8 mouse cellular contexts compared by ENCODE assay signal in genomic region chr8:111740994-111741393, GRCm38 (mm10). TPM values are rescaled to one million over a fixed set of nuclear protein-coding genes. Genes with fewer than 3 reads are reported as not detected.
DNase-seq lines count a peak whose midpoint lies in the region; ATAC-seq and TF ChIP-seq lines count a peak whose summit lies in the region.
"Had no signal": no experiment of that assay in that cellular context is flagged by ENCODE, and none has a peak within 500 bp of the region (broad histone marks: within the 10 kb centered on the region; RNA-seq: fewer than 3 reads in every experiment).

No protein-coding gene starts in this region.

- peak overlapping the region; percentile 38 for H3K9ac ChIP-seq in liver, adult 2 months (ENCODE audit: low read depth, low read length)
- no peak overlapping the region for H3K9ac ChIP-seq in liver, embryonic 11.5 days (ENCODE audit: low read depth, low read length)
- no peak overlapping the region for H3K9ac ChIP-seq in forebrain, postnatal 0 days
- peak overlapping the region; percentile 42 for H3K9ac ChIP-seq in kidney, embryonic 16.5 days (replicated peaks; ENCODE audit: low read length)
- H3K9ac ChIP-seq in neural tube, embryonic 15.5 days (replicated peaks) = 0 out of 2 replicates have a peak overlapping the region, but pooled peaks have one; percentile 98

- peaks cover 47% of the 10 kb centered on the region for H3K4me1 ChIP-seq in liver, adult 2 months (ENCODE audit: control insufficient read depth, insufficient read depth, low read length)
- H3K4me1 ChIP-seq in liver, embryonic 11.5 days (replicated peaks; ENCODE audit: control insufficient read depth, insufficient read depth, low read length) = peaks cover 39% of the 10 kb centered on the region
- peaks cover 34% of the 10 kb centered on the region for H3K4me1 ChIP-seq in forebrain, postnatal 0 days (ENCODE audit: insufficient read depth)
- H3K4me1 ChIP-seq in kidney, embryonic 16.5 days (ENCODE audit: insufficient read depth, low read length) = peaks cover 78% of the 10 kb centered on the region
- peaks cover 86% of the 10 kb centered on the region for H3K4me1 ChIP-seq in neural tube, embryonic 15.5 days

- H3K27me3 ChIP-seq in liver, adult 2 months (ENCODE audit: control insufficient read depth, insufficient read depth, low read length) = no peaks in the 10 kb centered on the region
- peaks cover 33% of the 10 kb centered on the region for H3K27me3 ChIP-seq in liver, embryonic 11.5 days (replicated peaks; ENCODE audit: control insufficient read depth, insufficient read depth, low read length)
- H3K27me3 ChIP-seq in forebrain, postnatal 0 days (ENCODE audit: insufficient read depth, low read length) = no peaks in the 10 kb centered on the region
- no peaks in the 10 kb centered on the region for H3K27me3 ChIP-seq in kidney, embryonic 16.5 days (ENCODE audit: insufficient read depth, low read length)
- no peaks in the 10 kb centered on the region for H3K27me3 ChIP-seq in neural tube, embryonic 15.5 days (replicated peaks)
- H3K27me3 ChIP-seq: Patski had no signal

- no peak overlapping the region for H3K4me2 ChIP-seq in liver, embryonic 11.5 days
- H3K4me2 ChIP-seq in forebrain, postnatal 0 days (ENCODE audit: low read depth) = peak overlapping the region; percentile 72; the same call in 1 of the 2 replicates
- 0 out of 2 replicates have a peak overlapping the region, but pooled peaks have one; percentile 13 for H3K4me2 ChIP-seq in kidney, embryonic 16.5 days (replicated peaks; ENCODE audit: low read depth, low read length)
- peak overlapping the region; percentile 81 for H3K4me2 ChIP-seq in neural tube, embryonic 15.5 days

- DNase-seq in liver, adult 2 months (ENCODE audit: extremely low read depth, low read depth, low spot score) = peak; percentile 87
- DNase-seq in liver, embryonic 11.5 days (ENCODE audit: low spot score) = no peak
- DNase-seq in forebrain, postnatal 0 days = no peak
- no peak for DNase-seq in layer of hippocampus, postnatal 36 days
- DNase-seq in adrenal gland, postnatal 25 days = no peak

- H3K27ac ChIP-seq in liver, adult 2 months (replicated peaks; ENCODE audit: insufficient read depth, low read depth, low read length) = peak overlapping the region; percentile 98
- no peak overlapping the region for H3K27ac ChIP-seq in liver, embryonic 11.5 days (ENCODE audit: low read depth, low read length)
- no peak overlapping the region for H3K27ac ChIP-seq in forebrain, postnatal 0 days (ENCODE audit: low read depth, low read length)
- H3K27ac ChIP-seq in kidney, embryonic 16.5 days (ENCODE audit: low read length) = peak overlapping the region; percentile 78
- H3K27ac ChIP-seq in neural tube, embryonic 15.5 days (replicated peaks) = no peak overlapping the region

- ATAC-seq in liver, embryonic 11.5 days (replicated peaks; ENCODE audit: low FRiP score) = no peak
- no peak for ATAC-seq in forebrain, postnatal 0 days
- ATAC-seq in kidney, embryonic 16.5 days (ENCODE audit: low FRiP score, low TSS enrichment) = no peak
- no peak for ATAC-seq in neural tube, embryonic 15.5 days (ENCODE audit: low FRiP score)
- ATAC-seq: Patski had no signal

- H3K36me3 ChIP-seq in liver, adult 2 months (ENCODE audit: control insufficient read depth, insufficient read depth, low read length) = no peaks in the 10 kb centered on the region
- H3K36me3 ChIP-seq in liver, embryonic 11.5 days (ENCODE audit: control insufficient read depth, insufficient read depth, low read length) = no peaks in the 10 kb centered on the region
- H3K36me3 ChIP-seq in forebrain, postnatal 0 days (ENCODE audit: insufficient read depth) = no peaks in the 10 kb centered on the region
- no peaks in the 10 kb centered on the region for H3K36me3 ChIP-seq in kidney, embryonic 16.5 days (ENCODE audit: insufficient read depth, low read length)
- no peaks in the 10 kb centered on the region for H3K36me3 ChIP-seq in neural tube, embryonic 15.5 days

- no peak overlapping the region for H3K4me3 ChIP-seq in liver, adult 2 months (ENCODE audit: insufficient read depth, low read depth, low read length)
- H3K4me3 ChIP-seq in liver, embryonic 11.5 days (ENCODE audit: low read depth, low read length) = no peak overlapping the region
- H3K4me3 ChIP-seq in forebrain, postnatal 0 days (ENCODE audit: low read depth, low read length) = no peak overlapping the region
- H3K4me3 ChIP-seq in kidney, embryonic 16.5 days (ENCODE audit: low read length) = no peak overlapping the region
- no peak overlapping the region for H3K4me3 ChIP-seq in neural tube, embryonic 15.5 days (replicated peaks)

- WGBS in liver, adult 2 months = 18% methylated on average over 8 of the region's 8 CpGs
- WGBS in liver, embryonic 11.5 days = 78% methylated on average over 8 of the region's 8 CpGs
- 87% methylated on average over 8 of the region's 8 CpGs for WGBS in forebrain, postnatal 0 days
- WGBS in kidney, embryonic 16.5 days = 67% methylated on average over 8 of the region's 8 CpGs
- 82% methylated on average over 8 of the region's 8 CpGs for WGBS in neural tube, embryonic 15.5 days

- H3K79me2 ChIP-seq in liver, adult 2 months (ENCODE audit: control insufficient read depth, insufficient read depth, low read length) = peaks cover 36% of the 10 kb centered on the region

- no peak for TF ChIP-seq POLR2A in liver, adult 2 months (IDR thresholded peaks at IDR 0.05; ENCODE audit: extremely low read depth, insufficient read depth, low read length)

- no peak for TF ChIP-seq CTCF in liver, adult 2 months (IDR thresholded peaks at IDR 0.05; ENCODE audit: low read depth, low read length)
- no peak for TF ChIP-seq CTCF in forebrain, postnatal 0 days (IDR thresholded peaks at IDR 0.05; ENCODE audit: low read depth)

- no peaks in the 10 kb centered on the region for H3K9me3 ChIP-seq in liver, embryonic 11.5 days (ENCODE audit: control insufficient read depth, low read length)
- H3K9me3 ChIP-seq in forebrain, postnatal 0 days (ENCODE audit: low read length) = no peaks in the 10 kb centered on the region
- no peaks in the 10 kb centered on the region for H3K9me3 ChIP-seq in kidney, embryonic 16.5 days (ENCODE audit: low read length)
- H3K9me3 ChIP-seq in neural tube, embryonic 15.5 days (replicated peaks) = no peaks in the 10 kb centered on the region

RNA-seq across cellular contexts. Expression of gene Bcar1, which starts 2.6 kb away (rescaled TPM):
- total RNA-seq in liver, adult 2 months (2014; rRNA removed) = 11.3 and 18.0 TPM in 2 replicates
- 41.2 and 53.2 TPM in 2 replicates for polyA plus RNA-seq in liver, adult 2 months (2012; rRNA removed)
- polyA plus RNA-seq in liver, embryonic 11.5 days (2014; fragmentation: Nextera tagmentation; extraction: Ambion mirVana) = 26.1 and 27.8 TPM in 2 replicates
- 53.4 and 60.3 TPM in 2 replicates for total RNA-seq in forebrain, postnatal 0 days (2014; rRNA removed)
- polyA plus RNA-seq in forebrain, postnatal 0 days (2015; fragmentation: Nextera tagmentation; extraction: Ambion mirVana) = 43.4 and 47.0 TPM in 2 replicates
- 49.6 and 60.1 TPM in 2 replicates for polyA plus RNA-seq in kidney, embryonic 16.5 days (2015; fragmentation: Nextera tagmentation; extraction: Ambion mirVana)
- 41.5 and 42.8 TPM in 2 replicates for polyA plus RNA-seq in neural tube, embryonic 15.5 days (2015; fragmentation: Nextera tagmentation; extraction: Ambion mirVana)
- total RNA-seq in layer of hippocampus, postnatal 36 days (2021) = 10 to 100 TPM; 62.2 to 69.7 TPM
- 64.5 and 70.0 TPM in 2 replicates for total RNA-seq in adrenal gland, postnatal 25 days (2021)

RNA-seq across cellular contexts. Expression of gene Ctrb1, which starts 50.2 kb away (rescaled TPM):
- total RNA-seq in liver, adult 2 months (2014; rRNA removed) = 50.9 and 134 TPM in 2 replicates
- 1.9 and 5.3 TPM in 2 replicates for polyA plus RNA-seq in liver, adult 2 months (2012; rRNA removed)
- not detected in 2 replicates for polyA plus RNA-seq in liver, embryonic 11.5 days (2014; fragmentation: Nextera tagmentation; extraction: Ambion mirVana)
- not detected in 2 replicates for total RNA-seq in forebrain, postnatal 0 days (2014; rRNA removed)
- not detected in 2 replicates for polyA plus RNA-seq in forebrain, postnatal 0 days (2015; fragmentation: Nextera tagmentation; extraction: Ambion mirVana)
- polyA plus RNA-seq in kidney, embryonic 16.5 days (2015; fragmentation: Nextera tagmentation; extraction: Ambion mirVana) = 0.35 TPM in 1 of 2 replicates, not detected in the other
- 25.6 TPM in 1 of 2 replicates, not detected in the other for polyA plus RNA-seq in neural tube, embryonic 15.5 days (2015; fragmentation: Nextera tagmentation; extraction: Ambion mirVana)
- total RNA-seq in layer of hippocampus, postnatal 36 days (2021) = not detected
- total RNA-seq in adrenal gland, postnatal 25 days (2021) = not detected in 2 replicates
- polyA plus RNA-seq: Patski had no signal

Comparison
In these comparisons a context has a peak if more than half of its experiments do, and no peak if none do; other contexts are left out.
1. H3K27ac ChIP-seq: peak in liver, adult 2 months (single experiment) and kidney, embryonic 16.5 days (single experiment); none in liver, embryonic 11.5 days (single experiment), forebrain, postnatal 0 days (single experiment) and neural tube, embryonic 15.5 days (single experiment).
2. H3K9ac ChIP-seq: peak in liver, adult 2 months (single experiment), kidney, embryonic 16.5 days (single experiment) and neural tube, embryonic 15.5 days (single experiment); none in liver, embryonic 11.5 days (single experiment) and forebrain, postnatal 0 days (single experiment).